Mouse (Mus musculus): Measurements from ENCODE around the gene Adcy2.

GRCm38 (mm10) chr13:68826461-68826860 is 172.9 kb downstream of the Adcy2 start:
- TF ChIP-seq CTCF (IDR thresholded peaks at IDR 0.05; ENCODE audit: control insufficient read depth, insufficient read depth, insufficient replicate concordance, low read depth, low read length) = no peak
- no peak for TF ChIP-seq POLR2A (IDR thresholded peaks at IDR 0.05; ENCODE audit: control insufficient read depth, low read depth, low read length)
